Mouse (Mus musculus) intestine, embryonic 14.5 days (tissue): Measurements from ENCODE around the gene Dpp4. TPM values are rescaled to one million over a fixed set of nuclear protein-coding genes. Genes with fewer than 3 reads are reported as not detected.
A peak's percentile ranks its signal among the peaks of the same experiment; 100 is the strongest.

Experiments
- ATAC-seq: fragments of 200-750 bp; cut with Nextera tagmentation; replicated peaks from 2 replicates; pipeline ENCODE4 v1.8.0; 2017; ENCODE audit warnings: low read depth, moderate number of reproducible peaks, moderate TSS enrichment, moderate library complexity; ENCODE audit not compliant: low FRiP score, low TSS enrichment
- DNase-seq: peaks from one replicate; pipeline ENCODE4 v3.0.0-alpha.2; 2018; ENCODE audit warnings: low spot score
- H3K27ac ChIP-seq: fragments of 300-500 bp; sonication (generic); 2 replicates; pipeline ENCODE4 v1.5.1; 2014; ENCODE audit warnings: low read depth, mild to moderate bottlenecking, control low read depth
- H3K27me3 ChIP-seq: fragments of 300-500 bp; sonication (generic); replicated peaks from 2 replicates; pipeline ENCODE4 v1.6.1; 2014; ENCODE audit warnings: low read length, control low read depth; ENCODE audit not compliant: control insufficient read depth, insufficient read depth
- H3K36me3 ChIP-seq: fragments of 300-500 bp; sonication (generic); 2 replicates; pipeline ENCODE4 v1.6.1; 2014; ENCODE audit warnings: low read length, control low read depth; ENCODE audit not compliant: control insufficient read depth, insufficient read depth
- H3K4me1 ChIP-seq: fragments of 300-500 bp; sonication (generic); replicated peaks from 2 replicates; pipeline ENCODE4 v1.6.1; 2014; ENCODE audit warnings: low read length, control low read depth, mixed read lengths; ENCODE audit not compliant: control insufficient read depth, insufficient read depth
- H3K4me2 ChIP-seq: fragments of 300-500 bp; sonication (generic); 2 replicates; pipeline ENCODE4 v1.6.1; 2014; ENCODE audit warnings: low read length
- H3K4me3 ChIP-seq: fragments of 300-500 bp; sonication (generic); 2 replicates; pipeline ENCODE4 v1.5.1; 2014; ENCODE audit warnings: low read depth, low read length, control low read depth, mixed read lengths
- H3K9ac ChIP-seq: fragments of 300-500 bp; sonication (generic); 2 replicates; pipeline ENCODE4 v1.6.1; 2014; ENCODE audit warnings: mild to moderate bottlenecking, low read length
- H3K9me3 ChIP-seq: fragments of 300-500 bp; sonication (generic); 2 replicates; pipeline ENCODE4 v1.6.1; 2016; ENCODE audit warnings: low read length, control low read depth; ENCODE audit not compliant: control insufficient read depth
- WGBS: fragments of 180-500 bp; shearing (Covaris S2); extraction: QIAGEN DNeasy Blood & Tissue Kit; methylation state at CpG from one replicate; pipeline ENCODE4 v1.1.7; 2014; 5-methylcytosine and 5-hydroxymethylcytosine counted together
- polyA plus RNA-seq: library from polyadenylated mRNA; unstranded; fragments of >200 nt; fragmentation: Nextera tagmentation; extraction: Ambion mirVana; gene quantifications from 2 replicates; pipeline ENCODE4 v1.2.1, GENCODE M21; 2014

Gene Dpp4
- polyA plus RNA-seq, 1 experiment from 2014 or later = 69.8 TPM

GRCm38 (mm10) chr2:62399361-62399760 is 12.7 kb downstream of the Dpp4 start:
- 72% methylated on average over 8 of the region's 8 CpGs for WGBS
- DNase-seq = no peak
- H3K27ac ChIP-seq = no peak overlapping the region
- H3K9me3 ChIP-seq = no peaks in the 10 kb centered on the region
- no peak overlapping the region for H3K9ac ChIP-seq
- no peak overlapping the region for H3K4me2 ChIP-seq
- H3K36me3 ChIP-seq = no peaks in the 10 kb centered on the region
- H3K27me3 ChIP-seq = no peaks in the 10 kb centered on the region
- H3K4me1 ChIP-seq = peaks cover 11% of the 10 kb centered on the region; the same call in 1 of the 2 replicates
- no peak overlapping the region for H3K4me3 ChIP-seq
- no peak for ATAC-seq

- 92% methylated on average over 2 of the region's 2 CpGs for WGBS
- DNase-seq = no peak
Observed at GRCm38 (mm10) chr2:62398115-62398875, 13.7 kb downstream of the Dpp4 start.

GRCm38 (mm10) chr2:62397661-62398060 is 14.4 kb downstream of the Dpp4 start:
- H3K4me2 ChIP-seq = no peak overlapping the region

More at GRCm38 (mm10) chr2:62398115-62398875, 13.7 kb downstream of the Dpp4 start:
- H3K36me3 ChIP-seq = no peaks in the 10 kb centered on the region
- no peak overlapping the region for H3K4me2 ChIP-seq
- H3K9me3 ChIP-seq = no peaks in the 10 kb centered on the region
- no peaks in the 10 kb centered on the region for H3K27me3 ChIP-seq
- H3K9ac ChIP-seq = no peak overlapping the region
- H3K27ac ChIP-seq = no peak overlapping the region
- no peak overlapping the region for H3K4me3 ChIP-seq
- no peak for ATAC-seq
- peaks cover 2% of the 10 kb centered on the region; the same call in 1 of the 2 replicates for H3K4me1 ChIP-seq

GRCm38 (mm10) chr2:62396799-62397198 is 15.2 kb downstream of the Dpp4 start:
- Histone ChIP-seq H3K9me3 (no peaks in the 10 kb centered on the region), H3K36me3 (no peaks in the 10 kb centered on the region), H3K4me1 (no peaks in the 10 kb centered on the region; the same call in 1 of the 2 replicates), H3K9ac (no peak overlapping the region), H3K4me3 (no peak overlapping the region), H3K27ac (no peak overlapping the region), H3K4me2 (no peak overlapping the region), H3K27me3 (no peaks in the 10 kb centered on the region)
- ATAC-seq (no peak), DNase-seq (no peak)
- 69% methylated on average over 1 of the region's 1 CpGs for WGBS

More at GRCm38 (mm10) chr2:62397661-62398060, 14.4 kb downstream of the Dpp4 start:
- Histone ChIP-seq H3K4me1 (no peaks in the 10 kb centered on the region; the same call in 1 of the 2 replicates), H3K27me3 (no peaks in the 10 kb centered on the region), H3K27ac (no peak overlapping the region), H3K9ac (no peak overlapping the region), H3K9me3 (no peaks in the 10 kb centered on the region), H3K4me3 (no peak overlapping the region), H3K36me3 (no peaks in the 10 kb centered on the region)
- no peak for ATAC-seq
- no peak for DNase-seq
- 38% methylated on average over 4 of the region's 4 CpGs for WGBS

- H3K4me1 ChIP-seq = no peaks in the 10 kb centered on the region; the same call in 1 of the 2 replicates
- WGBS = 87% methylated on average over 3 of the region's 3 CpGs
- H3K27ac ChIP-seq = no peak overlapping the region
Observed at GRCm38 (mm10) chr2:62394800-62395199, 17.2 kb downstream of the Dpp4 start.

GRCm38 (mm10) chr2:62392098-62392497 is 19.9 kb downstream of the Dpp4 start:
- no peak overlapping the region for H3K9ac ChIP-seq
- H3K9me3 ChIP-seq = no peaks in the 10 kb centered on the region
- H3K4me1 ChIP-seq = no peaks in the 10 kb centered on the region
- H3K36me3 ChIP-seq = no peaks in the 10 kb centered on the region
- no peak for ATAC-seq
- H3K27ac ChIP-seq = no peak overlapping the region
- H3K4me3 ChIP-seq = no peak overlapping the region
- WGBS = 84% methylated on average over 3 of the region's 3 CpGs
- H3K27me3 ChIP-seq = no peaks in the 10 kb centered on the region
- no peak for DNase-seq
- no peak overlapping the region for H3K4me2 ChIP-seq

More at GRCm38 (mm10) chr2:62394800-62395199, 17.2 kb downstream of the Dpp4 start:
- Histone ChIP-seq H3K36me3 (no peaks in the 10 kb centered on the region), H3K27me3 (no peaks in the 10 kb centered on the region), H3K9me3 (no peaks in the 10 kb centered on the region), H3K4me3 (no peak overlapping the region), H3K4me2 (no peak overlapping the region), H3K9ac (no peak overlapping the region)
- DNase-seq (no peak), ATAC-seq (no peak)

- Histone ChIP-seq H3K27ac (no peak overlapping the region), H3K4me3 (no peak overlapping the region), H3K27me3 (no peaks in the 10 kb centered on the region), H3K9ac (no peak overlapping the region), H3K36me3 (no peaks in the 10 kb centered on the region), H3K4me2 (no peak overlapping the region), H3K9me3 (no peaks in the 10 kb centered on the region), H3K4me1 (no peaks in the 10 kb centered on the region)
- WGBS = 76% methylated on average over 12 of the region's 12 CpGs
- no peak for DNase-seq
- peak; percentile 53; the same call in 1 of the 2 replicates for ATAC-seq
Observed at GRCm38 (mm10) chr2:62390961-62391461, 21.0 kb downstream of the Dpp4 start.

- WGBS = 65% methylated on average over 3 of the region's 3 CpGs
- ATAC-seq (no peak), DNase-seq (no peak)
- no peaks in the 10 kb centered on the region for H3K4me1 ChIP-seq
- no peak overlapping the region for H3K4me2 ChIP-seq
- no peak overlapping the region for H3K9ac ChIP-seq
- H3K27me3 ChIP-seq = no peaks in the 10 kb centered on the region
- H3K27ac ChIP-seq = no peak overlapping the region
- H3K4me3 ChIP-seq = no peak overlapping the region
- no peaks in the 10 kb centered on the region for H3K36me3 ChIP-seq
- no peaks in the 10 kb centered on the region for H3K9me3 ChIP-seq
Observed at GRCm38 (mm10) chr2:62390305-62390704, 21.7 kb downstream of the Dpp4 start.
